Mouse (Mus musculus) megakaryocyte-erythroid progenitor cell, adult 5-6 weeks (primary cell): ENCODE measurements around the gene B3galnt1. TPM values are rescaled to one million over a fixed set of nuclear protein-coding genes. Genes with fewer than 3 reads are reported as not detected.
"Not testable (repeated sequence)": the region's sequence is repeated elsewhere in the genome, so short reads cannot be mapped to it uniquely, and the experiment has no call there.

Experiments
- ATAC-seq: replicated peaks from 2 replicates; pipeline ENCODE4 v1.8.0; 2016; ENCODE audit warnings: mild to moderate bottlenecking, inconsistent platforms; ENCODE audit not compliant: severe bottlenecking, poor library complexity, low FRiP score, low TSS enrichment
- total RNA-seq, 2 experiments: library from RNA; stranded (forward) in 1 of 2; stranded (reverse) in 1 of 2; fragments of 200-1000, 215-1000 nt in 1 of 2; fragments of >200 nt in 1 of 2; fragmentation: Nextera tagmentation in 1 of 2; gene quantifications; 2 replicates each; pipeline ENCODE4 v1.2.3; 2014 to 2017

Gene B3galnt1
- total RNA-seq, 2 experiments from 2014 or later: 0.99 TPM; not detected in 1

DNA sequence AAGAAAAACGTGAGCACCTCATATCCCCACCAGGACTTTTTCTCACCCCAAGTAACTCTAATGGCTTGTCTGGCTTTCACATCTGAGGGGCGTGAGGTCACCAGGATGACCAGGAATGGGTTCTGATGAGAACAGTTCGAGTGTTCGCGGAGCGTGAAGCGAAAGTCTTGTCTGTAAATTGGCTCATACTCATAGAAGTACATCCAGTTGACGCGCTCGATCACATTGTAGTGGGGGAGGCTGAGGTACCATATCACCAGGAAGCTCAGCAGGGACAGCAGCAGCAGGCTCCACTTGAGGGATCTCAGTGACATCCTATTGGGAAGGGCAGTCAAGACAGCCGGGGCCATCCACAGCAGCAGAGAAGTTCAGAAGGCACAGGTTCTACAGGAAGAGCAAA is 23.2 kb downstream of the B3galnt1 start:
- no peak for ATAC-seq

- ATAC-seq: no peak
These were observed 26.2 kb downstream of the B3galnt1 start for GRCm38 (mm10) chr3:69572561-69572960.

GRCm38 (mm10) chr3:69565586-69565985 is 33.2 kb downstream of the B3galnt1 start:
- ATAC-seq: not testable (repeated sequence)

- no peak for ATAC-seq
These were observed 35.4 kb downstream of the B3galnt1 start for GRCm38 (mm10) chr3:69563406-69563805.

- no peak for ATAC-seq
These were observed 37.1 kb downstream of the B3galnt1 start for GRCm38 (mm10) chr3:69561686-69562085.

DNA sequence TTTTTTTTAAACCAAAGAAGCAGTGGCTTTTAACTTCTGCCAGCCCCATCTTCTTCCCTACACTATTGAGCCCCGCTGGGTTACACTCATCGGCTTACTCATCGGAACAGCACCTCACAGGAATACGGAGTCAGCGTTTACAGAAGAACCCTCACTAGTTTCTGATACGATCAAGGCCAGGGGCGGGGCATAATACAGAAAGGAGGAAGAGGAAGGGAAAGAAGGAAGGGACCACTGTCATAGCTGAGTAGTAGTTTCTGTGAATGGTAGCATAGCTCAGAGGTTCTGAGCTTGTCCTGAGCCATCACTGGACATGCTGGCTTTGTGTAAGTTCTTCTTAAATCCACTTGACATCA is 38.8 kb downstream of the B3galnt1 start:
- no peak for ATAC-seq

GRCm38 (mm10) chr3:69559316-69559974 is 39.3 kb downstream of the B3galnt1 start:
- no peak for ATAC-seq

- no peak for ATAC-seq
These were observed 42.5 kb downstream of the B3galnt1 start for GRCm38 (mm10) chr3:69556092-69556778.

DNA sequence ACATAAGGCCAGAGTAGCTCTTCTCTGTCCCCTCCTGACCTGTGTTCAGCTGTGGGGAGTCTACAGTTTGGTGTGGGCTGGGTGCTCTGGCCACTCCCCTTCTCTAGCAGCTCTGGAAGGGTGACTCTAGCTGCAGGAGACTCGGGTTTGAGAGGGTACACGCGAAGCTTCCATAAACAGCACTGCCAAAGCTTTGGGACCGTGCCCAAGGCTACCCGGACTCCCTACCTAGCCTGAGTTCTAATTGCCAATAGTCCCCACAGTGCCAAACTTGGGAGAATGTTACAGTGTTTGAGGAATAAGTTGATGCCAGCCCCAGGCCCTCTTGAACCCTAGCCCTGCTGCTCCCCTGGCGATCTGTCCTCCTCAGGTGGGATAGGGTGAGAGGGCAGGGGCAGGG is 43.2 kb downstream of the B3galnt1 start:
- no peak for ATAC-seq

GRCm38 (mm10) chr3:69549602-69550001 is 49.2 kb downstream of the B3galnt1 start:
- no peak for ATAC-seq

DNA sequence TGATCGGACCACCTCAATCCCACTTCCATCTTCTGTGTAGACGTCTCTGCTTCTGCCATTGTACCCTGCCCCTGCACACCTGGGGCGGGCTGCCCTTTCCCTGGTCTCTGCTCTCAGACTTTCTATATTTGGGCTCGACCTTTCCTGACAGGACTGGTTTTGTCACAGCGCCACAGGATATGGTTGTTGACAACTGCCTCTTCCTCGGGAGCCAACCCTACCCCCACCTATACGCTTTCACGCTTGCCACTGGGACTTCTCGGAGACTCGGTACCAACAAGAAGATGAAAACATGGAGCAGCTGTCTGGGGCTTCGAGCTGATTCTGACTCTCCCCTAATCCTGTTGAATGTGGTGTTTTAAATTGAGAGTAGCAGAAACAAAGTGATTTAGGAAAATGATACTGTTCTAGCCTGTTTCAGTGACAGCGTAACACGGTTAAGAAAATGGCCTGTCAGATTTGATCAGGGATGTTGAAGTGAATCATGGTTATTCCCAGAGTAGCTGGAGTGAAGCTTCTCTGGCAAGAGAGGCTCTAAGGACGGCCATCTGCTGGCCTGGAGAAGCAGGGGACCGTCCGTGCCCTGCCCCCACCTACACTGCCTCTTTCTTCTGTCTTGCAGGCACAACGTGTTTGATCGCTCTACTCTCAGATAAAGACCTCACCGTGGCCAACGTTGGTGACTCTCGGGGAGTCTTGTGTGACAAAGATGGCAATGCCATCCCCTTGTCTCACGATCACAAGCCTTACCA is 49.9 kb downstream of the B3galnt1 start:
- no peak for ATAC-seq

GRCm38 (mm10) chr3:69545017-69545416 is 53.7 kb downstream of the B3galnt1 start:
- ATAC-seq: no peak

- no peak for ATAC-seq
These were observed 55.0 kb downstream of the B3galnt1 start for GRCm38 (mm10) chr3:69543730-69544129.

GRCm38 (mm10) chr3:69542962-69543361 is 55.8 kb downstream of the B3galnt1 start:
- ATAC-seq: no peak

DNA sequence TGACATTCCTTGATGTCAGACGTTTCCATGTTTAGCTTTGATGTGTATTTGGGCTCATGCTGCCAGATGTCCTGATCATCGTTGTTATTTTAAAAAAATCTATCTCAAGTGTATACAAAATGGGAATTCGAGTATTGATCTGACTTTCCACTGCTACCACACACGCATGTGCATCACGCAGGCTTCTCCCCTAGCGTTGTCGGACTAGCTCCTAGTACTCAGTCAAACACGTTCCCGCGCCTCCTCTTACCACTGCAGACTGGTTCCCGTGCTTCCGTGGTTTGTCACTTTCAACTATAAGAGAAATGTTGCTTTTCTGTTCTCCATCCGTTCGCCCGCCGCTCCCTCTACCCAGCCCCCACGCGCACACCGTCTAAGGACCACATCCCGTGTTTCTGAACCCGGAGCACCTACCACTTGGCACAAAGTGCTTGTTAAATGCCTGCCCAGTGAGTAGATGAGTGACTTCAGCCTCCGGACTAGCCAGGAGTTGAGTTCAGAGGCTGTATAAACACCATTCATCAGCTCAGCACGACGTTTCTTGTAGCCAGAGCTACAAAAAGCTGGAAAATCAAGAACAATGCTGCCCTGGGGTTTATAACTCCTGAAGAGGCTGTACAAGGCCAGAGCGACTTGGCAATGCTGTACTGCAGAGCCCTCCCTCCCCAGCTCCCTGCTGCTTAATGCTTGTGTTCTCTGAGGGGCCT is 62.7 kb downstream of the B3galnt1 start:
- no peak for ATAC-seq

- no peak for ATAC-seq
These were observed 63.3 kb downstream of the B3galnt1 start for GRCm38 (mm10) chr3:69535486-69535885.

DNA sequence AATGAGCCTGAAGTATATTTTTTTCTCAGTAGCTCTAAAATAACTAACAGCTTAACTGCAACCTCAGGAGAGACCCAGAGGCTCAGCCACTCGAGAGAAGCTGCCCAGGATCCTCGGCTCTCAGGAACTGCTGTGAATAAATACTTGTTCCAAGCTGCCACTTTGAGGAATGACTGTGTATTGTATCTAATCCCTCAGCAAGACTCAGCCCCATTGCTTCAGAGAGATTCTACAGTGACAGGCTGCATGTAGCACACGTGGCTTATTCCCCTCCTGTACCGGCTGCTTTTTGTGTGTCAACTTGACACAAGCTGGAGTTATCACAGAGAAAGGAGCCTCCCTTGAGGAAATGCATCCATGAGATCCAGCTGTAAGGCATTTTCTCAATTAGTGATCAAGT is 66.1 kb downstream of the B3galnt1 start:
- ATAC-seq: no peak

DNA sequence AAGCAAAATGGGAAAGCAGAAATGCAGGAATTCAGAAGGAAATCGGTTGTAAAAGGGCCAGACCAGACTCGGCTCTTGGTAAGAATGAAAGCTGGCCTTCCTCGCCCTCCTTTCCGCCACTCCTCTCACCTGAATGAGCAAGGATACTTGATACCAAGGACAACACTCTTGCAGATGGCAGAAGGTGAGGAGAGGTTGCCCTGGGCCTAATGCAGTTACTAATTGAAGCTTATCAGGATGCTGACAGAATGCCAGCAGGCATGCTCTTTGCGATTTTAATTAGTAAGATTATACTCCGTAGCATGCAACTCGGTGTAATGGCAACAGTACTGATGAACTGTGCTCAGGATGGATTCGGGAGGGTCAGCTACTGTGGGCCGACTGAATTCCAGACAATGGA is 67.2 kb downstream of the B3galnt1 start:
- ATAC-seq: no peak

GRCm38 (mm10) chr3:69529576-69529975 is 69.2 kb downstream of the B3galnt1 start:
- ATAC-seq: no peak

DNA sequence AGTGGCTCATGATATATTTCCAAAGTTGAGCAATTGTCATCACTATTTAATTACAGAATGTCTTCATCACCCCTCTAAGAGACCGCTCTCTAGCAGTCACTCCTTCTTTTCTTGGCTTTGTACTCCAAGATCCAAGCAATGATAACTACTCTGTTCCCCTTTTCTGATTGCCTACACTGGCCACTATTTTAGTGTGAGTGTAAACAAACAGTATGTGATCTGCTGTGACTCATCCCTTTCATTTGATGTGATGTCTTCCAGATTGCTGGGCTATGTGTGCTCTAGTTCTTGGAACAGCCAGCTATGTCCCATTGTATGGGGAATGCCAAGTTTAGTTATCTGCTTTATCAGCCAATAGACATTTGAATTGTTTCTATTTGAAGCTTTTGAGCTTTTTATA is 71.4 kb downstream of the B3galnt1 start:
- no peak for ATAC-seq
